8 mouse cellular contexts compared by ENCODE assay signal in genomic region chr10:75093252-75093987, GRCm38 (mm10). TPM values are rescaled to one million over a fixed set of nuclear protein-coding genes. Genes with fewer than 3 reads are reported as not detected.
DNase-seq lines count a peak whose midpoint lies in the region; ATAC-seq lines count a peak whose summit lies in the region.

No protein-coding gene starts in this region.

- H3K27ac ChIP-seq in kidney, embryonic 16.5 days (ENCODE audit: low read length) = no peak overlapping the region
- H3K27ac ChIP-seq in embryonic facial prominence, embryonic 11.5 days (replicated peaks; ENCODE audit: low read depth, low read length) = no peak overlapping the region
- H3K27ac ChIP-seq in neural tube, embryonic 12.5 days = no peak overlapping the region

- H3K27me3 ChIP-seq in kidney, embryonic 16.5 days (ENCODE audit: insufficient read depth, low read length) = no peaks in the 10 kb centered on the region
- H3K27me3 ChIP-seq in embryonic facial prominence, embryonic 11.5 days (ENCODE audit: control insufficient read depth, insufficient read depth, low read length) = no peaks in the 10 kb centered on the region
- H3K27me3 ChIP-seq in neural tube, embryonic 12.5 days (replicated peaks) = no peaks in the 10 kb centered on the region

- WGBS in kidney, embryonic 16.5 days = 5% methylated on average over 22 of the region's 22 CpGs
- 54% methylated on average over 22 of the region's 22 CpGs for WGBS in embryonic facial prominence, embryonic 11.5 days
- 19% methylated on average over 22 of the region's 22 CpGs for WGBS in neural tube, embryonic 12.5 days

- peak; percentile 69 for ATAC-seq in kidney, embryonic 16.5 days (ENCODE audit: low FRiP score, low TSS enrichment)
- ATAC-seq in embryonic facial prominence, embryonic 11.5 days (replicated peaks; ENCODE audit: insufficient number of reproducible peaks, low FRiP score, low TSS enrichment, low read depth) = 0 out of 2 replicates have a peak, but pooled peaks have one; percentile 35
- ATAC-seq in neural tube, embryonic 12.5 days (ENCODE audit: low FRiP score, low read depth) = peak; percentile 68
- no peak for ATAC-seq in inflammation-experienced regulatory T-cells, adult 6 months

- peak overlapping the region; percentile 34 for H3K4me2 ChIP-seq in kidney, embryonic 16.5 days (replicated peaks; ENCODE audit: low read depth, low read length)
- H3K4me2 ChIP-seq in embryonic facial prominence, embryonic 11.5 days (ENCODE audit: low read depth, low read length) = no peak overlapping the region
- H3K4me2 ChIP-seq in neural tube, embryonic 12.5 days (replicated peaks) = peak overlapping the region; percentile 33

- H3K36me3 ChIP-seq in kidney, embryonic 16.5 days (ENCODE audit: insufficient read depth, low read length) = no peaks in the 10 kb centered on the region
- H3K36me3 ChIP-seq in embryonic facial prominence, embryonic 11.5 days (replicated peaks; ENCODE audit: control insufficient read depth, insufficient read depth, low read depth, low read length) = no peaks in the 10 kb centered on the region
- no peaks in the 10 kb centered on the region for H3K36me3 ChIP-seq in neural tube, embryonic 12.5 days

- H3K9me3 ChIP-seq in kidney, embryonic 16.5 days (ENCODE audit: low read length) = no peaks in the 10 kb centered on the region
- no peaks in the 10 kb centered on the region for H3K9me3 ChIP-seq in embryonic facial prominence, embryonic 11.5 days (replicated peaks; ENCODE audit: control insufficient read depth, low read length)
- no peaks in the 10 kb centered on the region for H3K9me3 ChIP-seq in neural tube, embryonic 12.5 days

- peaks cover 40% of the 10 kb centered on the region for H3K4me1 ChIP-seq in kidney, embryonic 16.5 days (ENCODE audit: insufficient read depth, low read length)
- H3K4me1 ChIP-seq in embryonic facial prominence, embryonic 11.5 days (ENCODE audit: control insufficient read depth, insufficient read depth, low read length) = peaks cover 2% of the 10 kb centered on the region
- peaks cover 23% of the 10 kb centered on the region for H3K4me1 ChIP-seq in neural tube, embryonic 12.5 days

- H3K9ac ChIP-seq in kidney, embryonic 16.5 days (replicated peaks; ENCODE audit: low read length) = no peak overlapping the region
- no peak overlapping the region for H3K9ac ChIP-seq in embryonic facial prominence, embryonic 11.5 days (replicated peaks; ENCODE audit: low read length)
- H3K9ac ChIP-seq in neural tube, embryonic 12.5 days = no peak overlapping the region

- no peak for DNase-seq in kidney, adult 18-20 months
- DNase-seq in embryonic facial prominence, embryonic 11.5 days (ENCODE audit: low spot score) = peak; percentile 55
- peak; percentile 27 for DNase-seq in kidney, postnatal 14 days
- no peak for DNase-seq in frontal cortex, postnatal 25 days (ENCODE audit: low spot score in 2 of 2)
- DNase-seq in gastrocnemius, postnatal 10 days = no peak

- H3K4me3 ChIP-seq in kidney, embryonic 16.5 days (ENCODE audit: low read length) = no peak overlapping the region
- H3K4me3 ChIP-seq in embryonic facial prominence, embryonic 11.5 days (ENCODE audit: low read depth, low read length) = no peak overlapping the region
- H3K4me3 ChIP-seq in neural tube, embryonic 12.5 days = no peak overlapping the region

RNA-seq across cellular contexts. Expression of gene Bcr, which starts 33.0 kb away (rescaled TPM):
- 6.8 and 8.4 TPM in 2 replicates for polyA plus RNA-seq in kidney, embryonic 16.5 days (2015; fragmentation: Nextera tagmentation; extraction: Ambion mirVana)
- polyA plus RNA-seq in embryonic facial prominence, embryonic 11.5 days (2014; fragmentation: Nextera tagmentation; extraction: Ambion mirVana) = 10.3 and 11.2 TPM in 2 replicates
- polyA plus RNA-seq in neural tube, embryonic 12.5 days (2016; fragmentation: Nextera tagmentation; extraction: Ambion mirVana) = 11.5 and 13.6 TPM in 2 replicates
- polyA plus RNA-seq in inflammation-experienced regulatory T-cells, adult 6 months (2017; shearing (Covaris generic)) = 1 to 10 TPM; 5.5 to 9.0 (median 6.4) TPM
- 1 to 10 TPM; 4.2 to 6.4 TPM for total RNA-seq in gastrocnemius, postnatal 10 days (2021)

RNA-seq across cellular contexts. Expression of gene Rab36, which starts 56.6 kb away (rescaled TPM):
- 10.9 and 12.9 TPM in 2 replicates for polyA plus RNA-seq in kidney, embryonic 16.5 days (2015; fragmentation: Nextera tagmentation; extraction: Ambion mirVana)
- polyA plus RNA-seq in embryonic facial prominence, embryonic 11.5 days (2014; fragmentation: Nextera tagmentation; extraction: Ambion mirVana) = 7.6 and 8.5 TPM in 2 replicates
- polyA plus RNA-seq in neural tube, embryonic 12.5 days (2016; fragmentation: Nextera tagmentation; extraction: Ambion mirVana) = 8.9 and 10.6 TPM in 2 replicates
- 1 to 10 TPM in 1 of 3 experiments, under 1 TPM in 2; 0.51 to 1.3 (median 0.63) TPM for polyA plus RNA-seq in inflammation-experienced regulatory T-cells, adult 6 months (2017; shearing (Covaris generic))
- 1 to 10 TPM; 1.3 to 2.2 TPM for total RNA-seq in gastrocnemius, postnatal 10 days (2021)

Comparison
In these comparisons a context has a peak if more than half of its experiments do, and no peak if none do; other contexts are left out.
1. DNase-seq: peak in embryonic facial prominence, embryonic 11.5 days (single experiment) and kidney, postnatal 14 days (single experiment); none in kidney, adult 18-20 months (single experiment), frontal cortex, postnatal 25 days (0 of 2) and gastrocnemius, postnatal 10 days (single experiment).